Mouse (Mus musculus) hindbrain, postnatal 0 days (tissue): ENCODE measurements around the gene Arrb1. TPM values are rescaled to one million over a fixed set of nuclear protein-coding genes. Genes with fewer than 3 reads are reported as not detected.

Source experiments
- ATAC-seq: fragments of 200-750 bp; cut with Nextera tagmentation; 2 replicates; pipeline ENCODE4 v1.8.0; 2017; ENCODE audit warnings: mild to moderate bottlenecking, moderate TSS enrichment, moderate library complexity
- DNase-seq: peaks from one replicate; pipeline ENCODE4 v3.0.0-alpha.2; 2015; ENCODE audit warnings: low spot score
- H3K27ac ChIP-seq: fragments of 300-500 bp; sonication (generic); 2 replicates; pipeline ENCODE4 v1.5.1; 2014; ENCODE audit warnings: mild to moderate bottlenecking
- H3K27me3 ChIP-seq: fragments of 300-500 bp; sonication (generic); 2 replicates; pipeline ENCODE4 v1.6.1; 2014; ENCODE audit warnings: low read length, mixed read lengths; ENCODE audit not compliant: insufficient read depth
- H3K36me3 ChIP-seq: fragments of 300-500 bp; sonication (generic); 2 replicates; pipeline ENCODE4 v1.6.1; 2014; ENCODE audit warnings: low read length, mixed read lengths; ENCODE audit not compliant: insufficient read depth
- H3K4me1 ChIP-seq: fragments of 300-500 bp; sonication (generic); 2 replicates; pipeline ENCODE4 v1.6.1; 2014; ENCODE audit warnings: antibody characterized with exemption, low read length, mixed read lengths; ENCODE audit not compliant: insufficient read depth
- H3K4me2 ChIP-seq: fragments of 300-500 bp; sonication (generic); 2 replicates; pipeline ENCODE4 v1.6.1; 2014; ENCODE audit warnings: low read depth, mild to moderate bottlenecking, low read length, moderate library complexity, mixed read lengths
- H3K4me3 ChIP-seq: fragments of 300-500 bp; sonication (generic); 2 replicates; pipeline ENCODE4 v1.5.1; 2014; ENCODE audit warnings: low read length
- H3K9ac ChIP-seq: fragments of 300-500 bp; sonication (generic); replicated peaks from 2 replicates; pipeline ENCODE4 v1.6.1; 2014; ENCODE audit warnings: mild to moderate bottlenecking, low read length, moderate library complexity, mixed read lengths
- H3K9me3 ChIP-seq: fragments of 300-500 bp; sonication (generic); 2 replicates; pipeline ENCODE4 v1.6.1; 2016; ENCODE audit warnings: low read length, mixed read lengths
- CTCF ChIP-seq: IDR thresholded peaks from 2 replicates; pipeline ENCODE4 v1.5.1; 2016; ENCODE audit warnings: antibody characterized with exemption, control low read depth, low read depth
- WGBS: fragments of 180-500 bp; shearing (Covaris S2); extraction: QIAGEN DNeasy Blood & Tissue Kit; methylation state at CpG from one replicate; pipeline ENCODE4 v1.1.7; 2014; 5-methylcytosine and 5-hydroxymethylcytosine counted together
- polyA plus RNA-seq: library from polyadenylated mRNA; unstranded; fragments of >200 nt; fragmentation: Nextera tagmentation; extraction: Ambion mirVana; gene quantifications from 2 replicates; pipeline ENCODE4 v1.2.1, GENCODE M21; 2015
- total RNA-seq: library from RNA; depleted of rRNA; stranded (reverse); fragments of >200 nt; gene quantifications from 2 replicates; pipeline ENCODE4 v1.2.3, GENCODE M21; 2014

Arrb1 gene
- total and polyA plus RNA-seq, 2 experiments from 2014 or later, result 13.5 to 113 TPM

DNA sequence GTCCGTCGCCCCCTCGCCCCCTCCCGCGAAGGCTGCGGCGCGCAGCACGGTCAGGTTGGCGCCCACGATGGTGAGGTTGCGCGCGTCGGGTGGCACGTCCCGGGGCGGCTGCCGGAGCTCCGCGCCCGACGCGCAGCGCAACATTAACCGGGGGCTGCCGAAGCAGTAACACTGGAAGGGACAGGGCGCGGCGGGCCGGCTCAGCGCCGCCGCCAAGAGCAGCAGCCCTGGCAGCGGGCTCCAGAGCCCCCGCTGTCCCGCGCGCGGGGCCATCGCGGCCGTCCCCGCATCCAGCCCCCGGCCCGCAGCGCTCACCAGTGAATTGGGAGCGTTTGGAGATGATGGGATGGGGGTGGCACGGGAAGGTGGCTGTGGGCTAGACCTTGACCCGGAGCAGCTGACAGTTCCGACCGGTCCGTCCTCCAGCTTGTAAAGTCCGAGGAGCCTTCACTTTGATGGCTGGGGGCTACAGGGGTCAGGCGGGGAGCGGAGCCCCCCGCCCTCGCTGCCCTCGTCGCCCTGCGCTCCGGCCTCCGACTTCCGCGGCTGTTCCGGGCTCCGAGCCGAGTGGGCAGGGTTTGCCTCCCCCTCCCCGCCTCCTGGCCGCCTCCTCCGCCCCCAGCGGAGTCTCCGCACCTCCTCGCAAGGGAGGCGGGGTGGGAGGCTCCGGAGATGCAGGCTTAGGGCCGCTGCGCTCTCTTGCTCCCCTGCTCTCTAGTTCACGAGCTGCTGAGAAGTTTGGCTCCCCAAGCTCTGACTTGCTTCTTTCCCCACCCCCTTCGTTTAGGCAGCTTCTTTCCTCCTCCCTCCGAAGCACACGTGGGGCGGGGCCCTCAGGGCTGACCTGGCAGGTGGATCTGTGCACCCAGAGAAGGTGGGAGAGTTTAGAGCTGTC lies 91.4 kb downstream of the Arrb1 start, which contains the start of gene Tpbgl:
Tpbgl (minus strand) TSS at position 728 of the 895 bp plus-strand sequence.
- H3K4me1 ChIP-seq, result peaks cover 14% of the 10 kb centered on the region
- H3K27ac ChIP-seq, result peak within 1 kb of the TSS; percentile 11; the same call in 1 of the 2 replicates
- H3K9ac ChIP-seq, result peak within 1 kb of the TSS; percentile 52
- peak within 1 kb of the TSS; percentile 48 for H3K4me3 ChIP-seq
- H3K27me3 ChIP-seq, result peaks cover 10% of the 10 kb centered on the region; the same call in 1 of the 2 replicates
- ATAC-seq (peak; percentile 12; the same call in 1 of the 2 replicates), DNase-seq (peak; percentile 53)
- WGBS, result under 1% methylated on average over 76 of the region's 83 CpGs
- peak within 1 kb of the TSS; percentile 83 for H3K4me2 ChIP-seq
- H3K36me3 ChIP-seq, result no peaks in the 10 kb centered on the region
- TF ChIP-seq CTCF, result no peak
- H3K9me3 ChIP-seq, result no peaks in the 10 kb centered on the region

- Histone ChIP-seq H3K27ac (no peak overlapping the region), H3K9me3 (no peaks in the 10 kb centered on the region), H3K4me3 (no peak overlapping the region; the same call in 1 of the 2 replicates), H3K4me2 (peak overlapping the region; percentile 83), H3K4me1 (peaks cover 14% of the 10 kb centered on the region), H3K27me3 (peaks cover 10% of the 10 kb centered on the region; the same call in 1 of the 2 replicates), H3K36me3 (no peaks in the 10 kb centered on the region), H3K9ac (no peak overlapping the region)
- ATAC-seq (no peak), DNase-seq (no peak)
- TF ChIP-seq CTCF, result no peak
- 14% methylated on average over 7 of the region's 7 CpGs for WGBS
These were observed 92.1 kb downstream of the Arrb1 start for GRCm38 (mm10) chr7:99627366-99627765.

- TF ChIP-seq CTCF, result no peak
- no peaks in the 10 kb centered on the region for H3K36me3 ChIP-seq
- ATAC-seq (no peak), DNase-seq (no peak)
- no peak overlapping the region for H3K4me3 ChIP-seq
- H3K4me2 ChIP-seq, result no peak overlapping the region
- H3K27me3 ChIP-seq, result peaks cover 4% of the 10 kb centered on the region; the same call in 1 of the 2 replicates
- H3K9ac ChIP-seq, result no peak overlapping the region
- 25% methylated on average over 6 of the region's 6 CpGs for WGBS
- H3K27ac ChIP-seq, result no peak overlapping the region
- no peaks in the 10 kb centered on the region for H3K4me1 ChIP-seq
- no peaks in the 10 kb centered on the region for H3K9me3 ChIP-seq
These were observed 97.0 kb downstream of the Arrb1 start for GRCm38 (mm10) chr7:99632286-99632685.

GRCm38 (mm10) chr7:99633966-99634665 lies 98.8 kb downstream of the Arrb1 start:
- ATAC-seq (no peak), DNase-seq (no peak)
- no peak for TF ChIP-seq CTCF
- H3K4me2 ChIP-seq, result no peak overlapping the region
- no peak overlapping the region for H3K27ac ChIP-seq
- no peak overlapping the region for H3K4me3 ChIP-seq
- no peaks in the 10 kb centered on the region for H3K9me3 ChIP-seq
- H3K36me3 ChIP-seq, result no peaks in the 10 kb centered on the region
- no peaks in the 10 kb centered on the region for H3K4me1 ChIP-seq
- H3K27me3 ChIP-seq, result no peaks in the 10 kb centered on the region
- WGBS, result 81% methylated on average over 8 of the region's 8 CpGs
- H3K9ac ChIP-seq, result no peak overlapping the region

GRCm38 (mm10) chr7:99641245-99641644 lies 106.0 kb downstream of the Arrb1 start:
- no peaks in the 10 kb centered on the region for H3K27me3 ChIP-seq
- H3K36me3 ChIP-seq, result no peaks in the 10 kb centered on the region
- no peaks in the 10 kb centered on the region for H3K9me3 ChIP-seq
- no peak overlapping the region for H3K4me2 ChIP-seq
- H3K9ac ChIP-seq, result no peak overlapping the region
- no peak for TF ChIP-seq CTCF
- no peak overlapping the region for H3K27ac ChIP-seq
- H3K4me3 ChIP-seq, result no peak overlapping the region
- no peaks in the 10 kb centered on the region for H3K4me1 ChIP-seq
- WGBS, result 50% methylated on average over 4 of the region's 4 CpGs
- DNase-seq (peak; percentile 39), ATAC-seq (0 out of 2 replicates have a peak, but pooled peaks have one; percentile 35)

- ATAC-seq, result no peak
- 56% methylated on average over 3 of the region's 3 CpGs for WGBS
- Histone ChIP-seq H3K36me3 (no peaks in the 10 kb centered on the region), H3K9me3 (no peaks in the 10 kb centered on the region), H3K27me3 (no peaks in the 10 kb centered on the region), H3K9ac (no peak overlapping the region), H3K27ac (no peak overlapping the region), H3K4me3 (no peak overlapping the region), H3K4me1 (no peaks in the 10 kb centered on the region), H3K4me2 (no peak overlapping the region)
- no peak for TF ChIP-seq CTCF
- no peak for DNase-seq
These were observed 106.8 kb downstream of the Arrb1 start for GRCm38 (mm10) chr7:99642078-99642477.
